Mouse (Mus musculus): ENCODE results near the gene Hoxd9.

DNA sequence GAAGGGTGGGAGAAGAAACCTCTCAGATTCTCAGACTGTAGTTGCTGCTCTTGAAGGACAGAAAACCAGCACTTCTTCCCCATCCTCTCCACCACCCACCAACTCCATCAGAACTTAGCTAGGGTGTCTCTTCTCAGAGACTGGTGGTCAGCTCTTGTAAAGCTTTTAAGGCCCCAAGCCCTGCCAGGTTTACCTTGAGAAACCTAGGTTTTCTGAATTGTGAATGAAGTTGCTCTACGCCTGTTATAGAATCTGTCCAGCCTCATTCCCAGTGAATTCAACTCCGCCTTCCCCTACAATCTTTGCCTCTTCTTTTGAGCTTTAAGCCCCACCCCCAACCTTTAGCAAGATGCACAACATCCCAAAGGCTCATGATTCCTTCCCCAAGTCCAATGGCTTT lies 20.4 kb upstream of the Hoxd9 start:
- TF ChIP-seq CTCF (IDR thresholded peaks at IDR 0.05), result no peak
- no peak for TF ChIP-seq EP300 (IDR thresholded peaks at IDR 0.05)

Measured in lung, postnatal 0 days (tissue).